Mouse (Mus musculus) CH12.LX (cell line): Measurements from ENCODE around the gene Fpgs.

ENCODE experiments used
- CTCF ChIP-seq, 2 experiments: IDR thresholded peaks in 1 of 2; conservative IDR thresholded peaks in 1 of 2; 2 replicates each; pipeline ENCODE4 v1.5.1; 2011 to 2012; ENCODE audit warnings: low read depth in 2 of 2, low read length in 2 of 2, improper control_type of control experiment in 1 of 2, inconsistent platforms in 1 of 2, mild to moderate bottlenecking in 1 of 2, moderate library complexity in 1 of 2
- E2F4 ChIP-seq: IDR thresholded peaks from 2 replicates; pipeline ENCODE4 v1.6.1; 2011; ENCODE audit warnings: low read depth, low read length, improper control_type of control experiment; ENCODE audit not compliant: insufficient replicate concordance
- HCFC1 ChIP-seq: IDR thresholded peaks from 2 replicates; pipeline ENCODE4 v1.6.1; 2012; ENCODE audit warnings: low read depth, mild to moderate bottlenecking, inconsistent platforms, low read length, improper control_type of control experiment
- MAX ChIP-seq: IDR thresholded peaks from 2 replicates; pipeline ENCODE4 v1.6.1; 2011; ENCODE audit warnings: low read length, improper control_type of control experiment
- ZNF384 ChIP-seq: IDR thresholded peaks from 2 replicates; pipeline ENCODE4 v1.6.1; 2012; ENCODE audit warnings: low read depth, low read length, improper control_type of control experiment, inconsistent platforms

DNA sequence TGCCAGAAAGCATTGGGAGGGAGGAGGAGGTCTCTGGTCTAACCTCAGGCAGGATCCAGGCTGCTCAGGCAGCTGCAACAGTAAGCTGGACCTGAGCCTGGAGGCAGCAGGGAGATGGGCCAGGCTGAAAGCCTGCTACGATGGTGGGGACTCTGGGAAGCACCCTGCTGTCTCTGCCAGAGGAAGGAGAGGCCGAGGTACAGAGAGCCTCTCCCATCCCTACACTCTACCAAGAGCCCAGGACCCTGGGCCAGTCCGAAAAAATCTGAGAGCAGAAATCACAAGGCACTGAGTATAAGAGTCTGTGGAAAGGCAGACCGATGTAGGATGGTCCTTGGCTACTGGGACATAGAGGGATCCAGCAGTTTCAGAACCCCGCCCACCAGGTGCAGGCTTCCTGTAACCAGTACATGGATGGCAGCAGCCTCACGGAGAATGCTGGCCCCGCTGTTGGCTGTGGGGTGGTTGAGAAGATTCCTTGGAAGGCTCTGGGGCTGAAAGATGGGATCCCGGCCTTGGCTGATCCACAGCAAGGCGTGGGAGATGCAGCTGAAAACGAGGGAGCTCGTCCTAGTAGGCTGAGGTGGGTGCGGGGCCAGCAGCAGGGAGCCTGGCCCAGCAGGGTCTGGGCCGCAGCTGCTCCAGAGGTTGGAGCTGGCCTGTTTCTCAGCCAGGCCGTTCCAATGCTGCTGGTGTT is 21.1 kb downstream of the Fpgs start:
- TF ChIP-seq HCFC1 (no peak), CTCF (conservative IDR thresholded peaks at IDR 0.05 in 1 of 2, IDR thresholded peaks at IDR 0.05 in 1 of 2; ENCODE audit: low read depth in 2 of 2, low read length in 2 of 2) (no peak), ZNF384 (no peak), E2F4 (no peak), MAX (no peak)
